17 mouse cellular contexts compared by ENCODE assay signal in genomic region chr6:113875201-113875600, GRCm38 (mm10).
A peak's percentile ranks its signal among the peaks of the same experiment; 100 is the strongest.
DNase-seq lines count a peak whose midpoint lies in the region; TF ChIP-seq lines count a peak whose summit lies in the region.
"Had no signal": no experiment of that assay in that cellular context is flagged by ENCODE, and none has a peak within 500 bp of the region (broad histone marks: within the 10 kb centered on the region; RNA-seq: fewer than 3 reads in every experiment).

No protein-coding gene starts in this region.

- H3K9me3 ChIP-seq in limb, embryonic 10.5 days (replicated peaks) = no peaks in the 10 kb centered on the region
- H3K9me3 ChIP-seq: embryonic facial prominence, embryonic 12.5 days; forebrain, embryonic 12.5 days; hindbrain, embryonic 10.5 days; intestine, embryonic 15.5 days had no signal

- no peak for TF ChIP-seq POLR2A in cerebellum, adult 2 months (IDR thresholded peaks at IDR 0.05; ENCODE audit: borderline replicate concordance, insufficient read depth, low read length)

- no peaks in the 10 kb centered on the region for H3K36me3 ChIP-seq in limb, embryonic 10.5 days
- H3K36me3 ChIP-seq: embryonic facial prominence, embryonic 12.5 days; forebrain, embryonic 12.5 days; hindbrain, embryonic 10.5 days; intestine, embryonic 15.5 days had no signal

- no peak for TF ChIP-seq CTCF in cerebellum, adult 2 months (IDR thresholded peaks at IDR 0.05; ENCODE audit: borderline replicate concordance, insufficient read depth, low read depth, low read length)

- H3K4me3 ChIP-seq in cerebellum, adult 2 months (replicated peaks; ENCODE audit: insufficient read depth, low read depth, low read length) = no peak overlapping the region
- no peak overlapping the region for H3K4me3 ChIP-seq in limb, embryonic 10.5 days
- H3K4me3 ChIP-seq: embryonic facial prominence, embryonic 12.5 days; forebrain, embryonic 12.5 days; heart, adult 2 months; hindbrain, embryonic 10.5 days; intestine, embryonic 15.5 days had no signal

- peak overlapping the region; percentile 38; the same call in 1 of the 2 replicates for H3K27ac ChIP-seq in cerebellum, adult 2 months (ENCODE audit: insufficient read depth, low read length)
- H3K27ac ChIP-seq in limb, embryonic 10.5 days = no peak overlapping the region
- H3K27ac ChIP-seq: embryonic facial prominence, embryonic 12.5 days; forebrain, embryonic 12.5 days; heart, adult 2 months; hindbrain, embryonic 10.5 days; hindbrain, embryonic 14.5 days; intestine, embryonic 15.5 days had no signal

- WGBS in cerebellum, adult 2 months = 17% methylated on average over 2 of the region's 2 CpGs
- 84% methylated on average over 2 of the region's 2 CpGs for WGBS in limb, embryonic 10.5 days

- DNase-seq in cerebellum, adult 2 months = peak; percentile 67 to 78
- DNase-seq in cerebellum, postnatal 10 days = no peak
- DNase-seq in brain, adult 2 months (ENCODE audit: low read depth, low spot score) = peak; percentile 73
- peak; percentile 52 for DNase-seq in cerebellum, adult 8-10 months
- DNase-seq in cerebellum, postnatal 36 days = peak; percentile 54 to 60
- no peak for DNase-seq in limb, embryonic 10.5 days (ENCODE audit: low spot score)
- DNase-seq: adrenal gland, adult 8-10 months; adrenal gland, postnatal 36 days; forebrain, postnatal 0 days; gastrocnemius, postnatal 14 days; heart, adult 2 months; kidney, adult 18-20 months had no signal

- no peaks in the 10 kb centered on the region for H3K27me3 ChIP-seq in cerebellum, adult 2 months (ENCODE audit: control insufficient read depth, insufficient read depth, low read length)
- H3K27me3 ChIP-seq in limb, embryonic 10.5 days (ENCODE audit: low read depth, poor library complexity, severe bottlenecking) = no peaks in the 10 kb centered on the region
- H3K27me3 ChIP-seq: embryonic facial prominence, embryonic 12.5 days; forebrain, embryonic 12.5 days; intestine, embryonic 15.5 days had no signal

- H3K4me1 ChIP-seq in cerebellum, adult 2 months (ENCODE audit: control insufficient read depth, insufficient read depth, low read length) = peaks cover 82% of the 10 kb centered on the region
- H3K4me1 ChIP-seq in limb, embryonic 10.5 days = no peaks in the 10 kb centered on the region
- H3K4me1 ChIP-seq: embryonic facial prominence, embryonic 12.5 days; forebrain, embryonic 12.5 days; intestine, embryonic 15.5 days had no signal

Comparison
In these comparisons a context has a peak if more than half of its experiments do, and no peak if none do; other contexts are left out.
1. DNase-seq: peak in cerebellum, adult 2 months (2 of 2), brain, adult 2 months (single experiment), cerebellum, adult 8-10 months (single experiment) and cerebellum, postnatal 36 days (2 of 2); none in cerebellum, postnatal 10 days (0 of 2) and limb, embryonic 10.5 days (single experiment).